Mouse (Mus musculus) urinary bladder, postnatal 0 days (tissue): ENCODE data around the gene Cdh12. TPM values are rescaled to one million over a fixed set of nuclear protein-coding genes. Genes with fewer than 3 reads are reported as not detected.

Source experiments
- microRNA-seq: library from miRNA; unstranded; fragments of <30 nt; microRNA quantifications from one replicate; pipeline ENCODE4, GENCODE M21; 2016
- polyA plus RNA-seq: library from polyadenylated mRNA; unstranded; fragments of >200 nt; fragmentation: Nextera tagmentation; extraction: Ambion mirVana; gene quantifications from 2 replicates; pipeline ENCODE4 v1.2.1, GENCODE M21; 2015

Gene Cdh12
- polyA plus RNA-seq, result not detected in 2 replicates

DNA sequence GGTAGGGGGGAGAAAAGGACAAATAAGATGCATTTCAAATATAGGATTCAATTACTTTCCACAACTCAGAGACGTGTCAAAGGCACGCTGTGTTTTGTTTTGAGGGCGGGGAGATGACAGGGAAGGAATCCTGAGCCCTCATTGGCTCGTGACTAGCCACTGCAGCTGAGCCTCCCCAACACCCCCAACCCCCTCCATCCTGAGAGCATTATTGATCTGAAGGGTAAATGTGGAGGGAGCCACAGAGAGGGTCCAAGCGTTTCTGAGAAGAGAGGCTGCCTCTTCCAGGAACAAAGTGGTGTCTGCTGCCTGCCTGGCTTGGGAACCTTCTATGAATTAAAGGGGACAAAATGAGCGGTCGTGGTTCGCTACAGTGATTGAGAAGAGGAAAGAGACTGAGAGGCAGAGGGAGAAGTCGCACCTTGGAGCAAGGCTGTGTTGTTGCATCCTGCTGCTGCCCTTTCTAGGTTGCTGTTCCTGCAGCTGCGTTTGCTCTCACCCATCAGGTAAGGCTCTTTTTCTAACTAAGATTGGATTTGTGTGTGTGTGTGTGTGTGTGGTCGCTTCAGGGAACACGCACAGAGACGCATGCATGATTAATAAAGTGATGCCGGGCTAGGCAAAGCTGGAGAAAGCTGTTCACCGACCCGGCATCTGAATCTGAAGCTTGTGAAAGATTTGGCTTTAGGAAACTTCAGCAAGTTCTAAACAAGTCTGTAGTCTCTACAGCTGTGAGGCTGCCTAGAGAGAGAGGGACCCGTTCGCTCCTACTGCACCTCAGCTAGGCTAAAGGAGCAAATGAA lies at the start of gene Cdh12:
Gene Cdh12 (plus strand): TSS at position 405 of the 803 bp plus-strand sequence.

DNA sequence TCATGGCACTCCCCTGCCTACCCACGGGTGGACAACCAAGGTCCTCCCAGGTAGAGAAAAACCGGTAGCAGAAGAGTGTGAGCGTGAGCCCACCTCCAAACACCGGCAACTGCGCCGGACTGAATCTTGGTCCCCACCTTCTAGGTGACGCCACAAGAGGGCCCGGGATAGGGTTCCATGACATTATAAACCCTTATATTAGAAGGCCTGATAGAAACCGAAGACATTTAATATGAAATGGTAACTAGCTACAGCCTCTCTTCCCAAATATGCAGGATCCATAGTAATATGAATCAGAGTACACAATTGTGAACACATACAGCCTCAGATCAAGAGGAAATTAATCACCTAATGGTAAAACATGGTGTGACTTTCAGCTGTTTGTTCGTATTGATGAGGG lies 217.6 kb downstream of the Cdh12 start, which contains the start of gene Acot10:
Gene Acot10 (minus strand): TSS at position 101 of the 400 bp plus-strand sequence.

Small RNA genes within 50 kb of the gene (microRNA-seq; reads per million reads assigned to microRNA genes)
- gene Gm27397, result not detected

Other genes starting within 250 kb of the Cdh12 start
- 0.23 and 0.30 TPM in 2 replicates for gene Acot10, start 217.5 kb downstream of the Cdh12 start, polyA plus RNA-seq